Mouse (Mus musculus) cerebellum, postnatal 4 days (tissue): ENCODE measurements around the gene Trhde.

Experiments
- DNase-seq, 2 experiments: peaks; one replicate each; pipeline ENCODE4 v3.0.0; 2022; ENCODE audit warnings: low spot score in 2 of 2, mixed read lengths in 1 of 2

Gene Trhde

DNA sequence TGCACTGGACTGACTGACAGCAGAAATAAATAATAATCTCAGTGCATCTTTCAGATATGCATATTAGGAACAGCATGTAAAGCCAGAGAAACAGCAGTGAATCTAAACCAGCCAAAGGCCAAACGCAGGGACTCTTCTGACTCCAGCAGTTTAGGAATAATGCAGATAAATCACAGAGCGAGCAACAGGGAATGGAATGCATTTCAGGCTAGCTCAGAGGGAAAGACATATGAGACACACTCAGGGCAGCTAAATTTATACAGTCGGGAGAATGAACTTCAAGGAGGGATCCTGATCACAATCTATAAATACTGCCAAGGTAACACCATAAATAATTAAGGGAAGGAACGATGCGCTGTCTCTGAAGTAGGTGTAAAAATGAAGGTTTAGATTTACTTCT is 66.4 kb downstream of the Trhde start:
- DNase-seq: no peak

DNA sequence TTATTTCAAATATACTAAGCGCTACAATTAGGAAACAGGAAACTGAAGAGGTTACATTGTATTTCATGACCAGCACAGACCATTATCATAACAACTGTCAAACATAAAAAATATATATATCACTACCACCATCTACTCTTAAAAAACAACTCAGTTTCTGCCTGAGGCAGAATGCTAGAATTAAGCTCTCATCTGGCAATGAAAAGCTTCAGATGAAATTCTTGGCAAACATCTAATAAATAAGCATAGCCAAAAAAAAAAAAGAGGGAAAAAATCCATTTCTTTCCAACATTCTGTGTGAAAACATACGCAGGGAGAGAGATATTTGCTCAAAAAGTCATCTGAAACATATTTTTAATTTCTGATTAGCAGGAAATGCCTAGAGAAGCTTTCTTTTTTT is 67.0 kb downstream of the Trhde start:
- DNase-seq: no peak

DNA sequence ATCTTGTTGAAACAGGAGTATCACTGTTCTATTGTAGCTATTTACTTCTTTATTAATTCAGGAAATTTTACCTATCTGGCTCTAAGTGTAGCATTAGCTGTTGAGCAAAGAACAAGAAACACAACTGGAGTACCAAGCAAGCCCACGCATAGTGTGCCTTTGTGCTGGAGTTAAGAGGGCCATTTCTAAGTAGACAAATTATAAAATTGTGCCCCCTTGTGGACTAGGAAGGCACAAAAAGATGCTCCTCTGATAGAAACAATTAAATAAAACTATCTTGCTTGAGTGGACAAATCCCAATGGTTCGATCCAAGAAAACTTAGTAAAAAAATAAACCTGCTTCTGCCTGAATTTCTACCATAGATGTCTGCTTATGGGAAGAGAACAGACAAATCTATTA is 76.5 kb downstream of the Trhde start:
- DNase-seq: no peak

DNA sequence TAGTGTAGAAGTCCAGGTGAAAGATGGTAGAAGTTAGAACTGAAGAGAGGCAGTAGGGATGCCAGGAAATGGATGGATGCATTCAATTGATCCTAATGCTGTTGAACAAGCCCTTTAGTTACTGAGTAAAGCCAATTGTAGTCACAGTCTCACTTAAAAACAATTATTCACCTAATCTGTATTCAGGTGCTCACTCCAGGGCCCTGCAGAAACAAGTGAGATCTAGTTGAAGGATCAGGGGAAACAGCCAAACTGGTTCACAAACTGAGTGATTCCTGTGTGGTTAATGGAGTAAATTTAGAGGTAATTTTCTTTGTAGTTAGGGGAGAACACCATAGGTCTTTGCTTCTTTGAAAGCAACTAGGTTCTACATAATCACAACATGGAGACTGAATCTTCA is 100.3 kb downstream of the Trhde start:
- no peak for DNase-seq

DNA sequence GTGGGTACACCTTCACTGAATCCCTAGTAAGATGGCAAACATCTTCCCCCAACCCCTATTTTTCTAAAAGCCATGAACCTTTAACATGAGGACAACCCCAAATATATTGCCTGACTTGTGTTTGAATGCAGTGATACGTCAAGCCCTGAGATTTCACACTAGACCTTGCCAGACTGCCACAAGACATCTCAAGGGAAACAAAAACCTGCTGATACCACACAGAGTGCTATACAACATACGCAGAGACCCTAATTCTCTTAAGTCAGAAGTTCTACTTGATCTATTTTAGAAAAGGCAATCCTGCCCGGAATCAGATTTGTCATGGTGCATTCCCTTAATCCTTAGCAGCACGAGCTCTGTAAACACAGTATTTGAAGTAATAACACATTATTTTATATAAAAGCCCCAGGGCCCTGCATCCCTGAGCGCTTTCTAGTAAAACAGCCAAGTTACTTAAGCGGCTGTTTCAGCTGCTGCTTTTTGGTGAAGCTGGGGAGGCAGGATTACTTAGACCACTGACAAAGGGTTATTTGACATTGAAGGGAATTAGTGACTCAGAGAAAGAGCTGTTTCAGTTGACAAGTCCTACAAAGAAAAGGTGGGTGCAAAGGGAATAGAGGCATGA is 130.2 kb downstream of the Trhde start:
- DNase-seq: no peak

DNA sequence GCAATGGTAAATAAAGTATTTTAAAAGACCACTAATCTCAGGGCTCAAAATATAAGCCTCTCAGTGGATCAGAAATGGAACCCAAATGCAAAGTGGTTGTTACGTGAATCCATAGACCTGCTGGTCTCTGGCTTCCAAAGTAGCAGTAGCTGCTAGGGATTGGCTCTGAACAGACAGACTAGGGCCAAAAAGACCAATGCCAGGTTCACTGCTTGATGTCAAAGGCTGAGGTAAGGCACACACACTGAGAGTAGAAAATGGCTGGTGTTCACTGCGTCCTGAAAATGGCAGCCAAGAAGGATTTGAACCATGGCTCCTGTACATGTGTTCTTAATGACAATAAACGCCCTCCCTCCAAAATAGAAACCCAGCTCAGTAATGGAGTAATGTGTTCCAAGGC is 209.1 kb downstream of the Trhde start:
- no peak for DNase-seq

DNA sequence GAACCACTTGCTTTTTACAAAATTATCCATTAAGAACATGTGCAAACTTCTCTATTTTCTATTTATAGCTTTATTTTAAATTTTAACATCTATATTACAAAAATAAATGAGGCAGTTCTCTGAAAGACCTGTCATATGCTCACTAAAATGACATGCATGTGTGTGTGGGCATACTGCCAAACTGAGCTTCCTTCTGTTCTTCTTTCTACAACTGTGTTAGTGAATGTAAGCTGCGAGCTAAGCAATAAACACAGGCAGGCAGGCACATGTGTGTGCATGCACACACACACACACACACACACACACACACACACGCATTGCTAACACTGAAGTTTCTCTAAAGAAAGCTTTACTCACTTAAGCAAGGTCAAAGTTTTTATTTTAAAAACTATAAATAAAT is 223.2 kb downstream of the Trhde start:
- DNase-seq: peak in 1 of 2 experiments; percentile 34

DNA sequence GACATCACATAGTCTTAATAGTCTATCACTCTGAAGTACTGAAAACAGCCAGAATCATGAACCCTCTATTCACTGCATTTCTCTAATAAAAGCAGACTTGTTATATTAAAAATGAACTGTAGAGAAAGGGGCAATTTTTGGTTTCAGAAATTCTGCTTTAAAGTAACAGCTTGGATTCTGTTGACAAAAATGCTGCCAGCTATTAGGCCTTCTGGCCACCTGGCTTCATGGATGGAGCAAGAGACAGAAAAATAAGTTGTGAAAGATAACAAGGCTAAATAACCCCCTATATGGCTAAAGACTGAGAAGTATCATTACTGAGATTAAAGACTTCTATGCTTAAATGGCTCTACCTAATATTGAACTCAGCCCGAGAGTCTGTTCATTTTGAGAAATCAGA is 234.2 kb downstream of the Trhde start:
- DNase-seq: no peak

DNA sequence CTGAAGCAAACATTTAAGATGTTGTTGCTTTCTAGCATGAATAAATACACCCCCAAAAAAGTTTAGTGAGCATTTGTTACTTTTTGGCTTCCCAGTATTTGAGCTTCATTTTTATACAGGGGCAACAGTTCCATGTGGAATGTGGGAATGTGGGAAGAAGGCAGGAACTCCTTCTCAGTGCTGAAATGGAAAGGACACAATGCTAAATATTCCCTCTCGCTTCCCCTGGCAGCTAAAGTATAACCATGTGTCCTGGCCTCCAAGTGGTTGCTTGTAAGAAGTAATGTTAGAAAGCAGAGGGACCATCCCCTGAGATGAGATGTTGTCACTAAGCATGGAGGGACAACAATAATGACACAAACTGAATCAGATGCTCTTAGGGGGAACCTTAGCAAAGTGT is 292.9 kb downstream of the Trhde start:
- no peak for DNase-seq

DNA sequence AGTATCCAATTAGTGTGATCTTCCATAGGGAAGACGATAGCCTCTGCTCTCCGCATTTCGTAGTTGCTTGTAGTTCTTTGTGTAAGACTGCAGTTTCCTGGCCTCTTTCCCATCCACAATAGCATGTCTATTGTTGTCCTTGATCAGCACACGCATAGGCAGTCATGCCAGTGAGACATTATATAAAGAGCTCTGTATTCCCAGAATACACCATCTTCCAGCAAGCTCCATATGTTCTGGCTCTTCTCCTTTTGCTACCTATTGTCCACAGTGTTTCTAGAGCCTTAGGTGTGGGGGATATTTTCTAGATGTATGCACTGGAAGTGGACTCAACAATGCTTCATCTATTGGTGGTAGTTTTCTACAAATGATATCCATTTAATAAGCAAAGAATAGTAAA is 313.3 kb downstream of the Trhde start:
- no peak for DNase-seq

DNA sequence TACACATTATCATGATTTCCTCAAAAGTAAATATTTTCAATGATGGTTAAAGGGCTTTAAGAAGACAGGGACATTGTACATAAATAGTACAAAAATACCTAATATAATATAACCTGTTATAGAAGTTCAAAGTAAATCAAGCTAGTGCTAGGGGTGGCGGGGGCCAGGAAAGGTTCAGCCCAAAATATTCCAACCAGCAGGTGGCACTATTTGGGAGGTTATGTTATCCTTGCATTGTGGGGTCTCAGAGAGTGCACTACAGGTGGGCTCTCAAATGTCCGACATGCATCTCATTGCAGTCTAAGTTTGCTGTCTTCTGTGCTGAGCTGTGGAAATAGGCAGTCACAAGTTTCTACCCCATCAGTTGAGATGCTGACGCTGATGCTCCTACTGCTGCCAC is 346.5 kb downstream of the Trhde start:
- DNase-seq: peak in 1 of 2 experiments; percentile 1

DNA sequence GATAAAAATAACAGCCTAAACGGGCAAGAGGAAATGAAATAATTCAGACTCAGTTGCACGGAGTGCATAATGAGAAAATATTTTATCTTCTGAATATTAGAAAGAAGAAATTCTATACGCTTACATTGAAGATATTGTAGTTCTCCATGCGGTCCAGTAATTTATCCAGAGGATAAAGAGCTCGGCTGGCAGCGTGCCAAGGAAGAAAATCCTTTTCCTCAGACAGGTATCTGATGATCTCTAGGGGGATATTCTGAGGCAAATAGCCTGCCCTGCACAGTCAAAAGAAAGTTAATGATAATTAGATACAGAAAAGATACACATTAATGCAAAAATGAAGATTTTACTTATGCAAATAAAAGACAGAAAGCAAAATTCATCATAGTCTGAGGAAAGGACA is 354.0 kb downstream of the Trhde start:
- DNase-seq: peak in 1 of 2 experiments; percentile 1

DNA sequence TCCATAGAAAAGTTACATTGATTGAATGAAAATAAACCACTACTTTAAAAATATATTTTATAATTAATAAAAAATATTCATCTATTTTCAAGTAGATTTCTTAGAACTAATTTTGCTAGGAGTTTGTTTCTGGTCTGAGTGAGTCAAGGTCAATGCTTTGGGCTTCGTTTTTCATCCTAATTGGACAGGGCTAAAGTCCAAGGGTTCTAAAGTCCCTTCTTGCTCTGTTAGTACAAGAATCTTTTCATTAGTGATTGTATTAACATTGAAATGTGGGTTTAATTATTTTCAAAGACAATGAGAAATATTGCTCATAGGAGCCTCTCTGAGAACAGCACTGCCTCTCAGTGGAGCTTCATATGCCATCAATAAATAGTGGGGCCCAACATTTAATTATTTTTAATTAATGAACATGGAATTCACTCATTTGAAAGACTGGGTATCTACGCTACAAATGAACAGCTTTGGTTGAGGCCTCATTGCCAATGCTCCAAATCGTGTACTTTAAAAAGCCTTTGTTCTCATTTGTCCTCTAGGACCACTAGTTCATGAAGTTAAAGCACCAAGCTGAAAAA is 383.1 kb downstream of the Trhde start:
- DNase-seq: no peak

DNA sequence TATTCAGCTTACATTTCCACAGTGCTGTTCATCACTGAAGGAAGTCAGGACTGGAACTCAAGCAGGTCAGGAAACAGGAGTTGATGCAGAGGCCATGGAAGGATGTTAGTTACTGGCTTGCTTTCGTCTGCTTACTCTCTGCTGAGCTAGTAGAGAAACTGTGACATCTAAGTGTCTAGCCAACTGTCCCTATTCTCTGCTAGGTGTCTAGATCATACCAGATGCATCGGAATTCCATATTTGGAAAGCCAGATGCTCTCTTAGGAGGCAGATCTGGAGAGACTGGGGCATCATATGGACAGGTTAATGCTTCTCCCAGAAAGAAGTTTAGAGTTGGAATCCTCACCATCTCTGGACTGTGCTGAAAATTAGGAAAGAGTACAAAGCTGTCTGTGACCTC is 386.4 kb downstream of the Trhde start:
- no peak for DNase-seq

DNA sequence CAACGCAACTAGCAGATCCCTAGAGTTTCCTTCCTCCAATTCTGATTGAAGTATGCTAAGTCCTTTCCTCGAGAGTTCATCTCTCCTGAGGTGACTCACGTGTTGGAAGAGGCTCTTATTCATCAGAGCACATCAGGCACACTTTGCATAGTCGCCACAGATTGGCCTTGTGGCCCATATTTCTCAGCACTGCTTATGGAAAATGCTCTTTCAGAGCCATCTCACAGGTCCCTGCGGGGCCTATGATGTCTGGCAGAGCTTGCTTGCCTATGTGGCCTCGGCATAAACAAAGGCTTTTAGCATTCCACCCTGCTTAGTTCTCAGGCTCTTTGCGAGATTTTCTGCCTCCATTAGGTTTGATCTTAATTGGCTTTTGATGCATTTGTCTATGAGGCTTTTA is 396.8 kb downstream of the Trhde start:
- no peak for DNase-seq

DNA sequence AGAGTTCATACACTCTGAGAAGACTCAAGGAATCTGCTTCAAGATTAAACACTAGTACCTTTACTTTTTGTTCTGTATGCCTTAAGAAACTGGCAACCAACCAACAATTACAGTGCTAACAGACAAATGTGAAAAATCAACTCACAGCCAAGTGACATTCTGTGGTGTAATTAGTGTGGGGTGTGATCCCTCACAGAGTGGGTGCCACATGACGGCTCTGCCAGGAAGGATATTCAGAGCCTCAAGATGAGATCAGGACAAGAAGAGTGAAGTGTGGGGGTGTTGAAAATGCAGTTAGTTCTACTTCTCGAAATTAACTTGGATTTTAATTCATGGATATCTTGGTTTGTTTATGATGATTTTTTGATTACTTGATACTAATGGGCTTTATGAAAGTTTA is 398.3 kb downstream of the Trhde start:
- DNase-seq: no peak

DNA sequence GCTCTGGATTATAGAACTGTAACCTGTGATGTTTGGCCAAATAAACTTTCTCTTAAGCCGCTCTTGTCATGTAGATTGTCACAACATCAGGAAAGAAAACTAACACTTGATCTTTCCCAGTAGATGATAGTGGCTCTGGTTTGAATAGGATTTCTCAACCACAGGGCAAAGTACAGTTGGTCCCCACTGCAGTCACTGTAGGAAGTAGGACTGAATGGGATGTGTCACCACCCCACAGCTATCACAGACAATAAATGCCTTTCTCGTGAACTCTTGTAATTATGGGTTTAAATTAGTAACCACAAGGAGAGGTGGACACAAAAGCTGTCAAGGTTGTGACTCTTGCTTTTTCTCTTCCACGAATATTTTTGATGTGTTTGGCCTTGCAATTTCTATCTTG is 431.3 kb downstream of the Trhde start:
- no peak for DNase-seq

DNA sequence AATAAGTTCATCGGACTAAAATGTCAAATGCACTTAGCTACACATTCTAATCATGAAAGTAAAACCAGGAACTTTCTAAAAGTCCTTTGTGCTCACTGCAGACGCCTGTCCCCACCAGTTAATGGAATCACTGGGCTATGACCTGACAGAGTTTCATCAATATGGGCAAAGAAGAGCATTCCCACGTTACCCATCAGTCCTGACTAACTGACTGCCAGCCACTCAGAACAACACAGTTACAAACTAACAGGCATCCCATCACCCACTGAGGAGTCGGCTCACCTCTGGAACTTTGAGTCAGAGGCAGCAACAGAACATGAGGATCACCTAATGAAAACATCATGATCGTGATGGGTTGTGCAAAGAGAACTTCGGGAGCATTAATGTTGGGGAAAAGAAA is 438.7 kb downstream of the Trhde start:
- DNase-seq: no peak

DNA sequence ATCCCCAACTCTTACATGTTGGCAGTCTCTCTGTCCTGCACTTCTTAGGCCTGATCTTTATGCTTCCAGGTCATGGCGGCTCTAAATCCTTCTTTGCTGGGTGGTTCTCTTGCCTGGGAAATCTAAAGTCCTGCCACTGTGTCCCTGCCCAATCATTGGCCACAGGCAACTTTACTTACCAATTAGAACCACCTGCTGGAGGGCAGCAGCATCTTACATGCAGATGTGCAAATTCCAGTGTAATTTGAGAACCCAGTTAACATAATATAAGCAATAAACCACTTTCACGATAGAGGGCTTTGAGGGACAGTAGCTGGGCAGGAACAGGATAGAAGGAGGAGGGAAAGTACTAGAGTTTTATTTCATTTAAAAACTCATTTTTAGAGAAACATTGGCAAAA is 439.5 kb downstream of the Trhde start:
- no peak for DNase-seq
